Mouse (Mus musculus): ENCODE measurements at regions not wholly inside any gene's neighbourhood (a gene's known extent, or its start where the extent isn't known, plus 50 kb on each side); places are given as distances from the start of the nearest gene placed in this dataset.

- TF ChIP-seq CTCF (IDR thresholded peaks at IDR 0.05; ENCODE audit: control insufficient read depth, insufficient read depth, insufficient read length), result no peak
- TF ChIP-seq USF1 (IDR thresholded peaks at IDR 0.05; ENCODE audit: low read depth), result no peak
Measured at GRCm38 (mm10) chr8:7710764-7711163, 950.3 kb downstream of the Efnb2 start.

All from C2C12 (cell line).